Mouse (Mus musculus) small intestine, adult 2 months (tissue): ENCODE data around the gene Msi2.

Experiments
- CTCF ChIP-seq: fragments of 200-500 bp; IDR thresholded peaks from 2 replicates; pipeline ENCODE4 v1.5.1; 2012; ENCODE audit warnings: low read depth, mild to moderate bottlenecking, control low read depth, inconsistent platforms, low read length, moderate library complexity, mixed read lengths; ENCODE audit not compliant: insufficient replicate concordance, insufficient read length; ENCODE audit errors: extremely low read depth
- POLR2A ChIP-seq: fragments of 200-500 bp; IDR thresholded peaks from 2 replicates; pipeline ENCODE4 v1.6.1; 2012; ENCODE audit warnings: low read depth, mild to moderate bottlenecking, control low read depth, inconsistent platforms, low read length, moderate library complexity

GRCm38 (mm10) chr11:88541666-88542639 lies 176.4 kb downstream of the Msi2 start:
- TF ChIP-seq CTCF (no peak), POLR2A (no peak)
